Mouse (Mus musculus): ENCODE measurements around the gene Rbm4b. TPM values are rescaled to one million over a fixed set of nuclear protein-coding genes. Genes with fewer than 3 reads are reported as not detected.
"Not testable (repeated sequence)": the region's sequence is repeated elsewhere in the genome, so short reads cannot be mapped to it uniquely, and the experiment has no call there.

Rbm4b gene
- polyA plus RNA-seq, 1 experiment from 2014 or later: 112 TPM

DNA sequence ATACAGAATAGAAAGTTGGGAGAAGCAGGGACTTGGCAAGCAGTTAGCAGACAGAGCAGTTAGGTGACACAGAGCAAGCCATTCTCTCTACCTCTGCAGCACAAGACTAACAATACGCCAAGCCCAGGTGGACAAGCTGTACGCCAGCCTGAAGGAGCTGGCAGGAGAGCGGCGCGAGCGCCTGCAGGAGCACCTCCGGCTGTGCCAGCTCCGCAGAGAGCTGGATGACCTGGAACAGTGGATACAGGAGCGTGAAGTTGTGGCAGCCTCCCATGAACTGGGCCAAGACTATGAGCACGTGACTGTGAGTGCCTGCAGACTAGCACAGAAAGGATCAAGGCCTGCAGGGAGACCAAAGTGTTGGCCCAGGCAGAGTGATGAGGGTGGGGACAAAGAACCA lies 10.6 kb upstream of the Rbm4b start:
- WGBS: 94% methylated on average over 10 of the region's 10 CpGs
- no peak overlapping the region for H3K9ac ChIP-seq
- no peaks in the 10 kb centered on the region for H3K9me3 ChIP-seq
- H3K27ac ChIP-seq: no peak overlapping the region
- H3K27me3 ChIP-seq: no peaks in the 10 kb centered on the region
- H3K4me3 ChIP-seq: no peak overlapping the region
- ATAC-seq (ENCODE audit: insufficient number of reproducible peaks, insufficient read depth, low FRiP score, low TSS enrichment): no peak
- H3K4me1 ChIP-seq: 0 out of 2 replicates have a peak, but pooled peaks cover 3% of the 10 kb centered on the region
- H3K36me3 ChIP-seq: peaks cover 7% of the 10 kb centered on the region; the same call in 1 of the 2 replicates
- H3K4me2 ChIP-seq (replicated peaks): no peak overlapping the region

- no peaks in the 10 kb centered on the region for H3K9me3 ChIP-seq
- 0 out of 2 replicates have a peak, but pooled peaks cover 3% of the 10 kb centered on the region for H3K4me1 ChIP-seq
- H3K4me2 ChIP-seq (replicated peaks): no peak overlapping the region
- no peak overlapping the region for H3K4me3 ChIP-seq
- peaks cover 10% of the 10 kb centered on the region; the same call in 1 of the 2 replicates for H3K36me3 ChIP-seq
- H3K27me3 ChIP-seq: no peaks in the 10 kb centered on the region
- WGBS: 80% methylated on average over 14 of the region's 14 CpGs
- H3K9ac ChIP-seq: no peak overlapping the region
- ATAC-seq (ENCODE audit: insufficient number of reproducible peaks, insufficient read depth, low FRiP score, low TSS enrichment): no peak
- H3K27ac ChIP-seq: no peak overlapping the region
These were observed 9.7 kb upstream of the Rbm4b start for GRCm38 (mm10) chr19:4746611-4747010.

DNA sequence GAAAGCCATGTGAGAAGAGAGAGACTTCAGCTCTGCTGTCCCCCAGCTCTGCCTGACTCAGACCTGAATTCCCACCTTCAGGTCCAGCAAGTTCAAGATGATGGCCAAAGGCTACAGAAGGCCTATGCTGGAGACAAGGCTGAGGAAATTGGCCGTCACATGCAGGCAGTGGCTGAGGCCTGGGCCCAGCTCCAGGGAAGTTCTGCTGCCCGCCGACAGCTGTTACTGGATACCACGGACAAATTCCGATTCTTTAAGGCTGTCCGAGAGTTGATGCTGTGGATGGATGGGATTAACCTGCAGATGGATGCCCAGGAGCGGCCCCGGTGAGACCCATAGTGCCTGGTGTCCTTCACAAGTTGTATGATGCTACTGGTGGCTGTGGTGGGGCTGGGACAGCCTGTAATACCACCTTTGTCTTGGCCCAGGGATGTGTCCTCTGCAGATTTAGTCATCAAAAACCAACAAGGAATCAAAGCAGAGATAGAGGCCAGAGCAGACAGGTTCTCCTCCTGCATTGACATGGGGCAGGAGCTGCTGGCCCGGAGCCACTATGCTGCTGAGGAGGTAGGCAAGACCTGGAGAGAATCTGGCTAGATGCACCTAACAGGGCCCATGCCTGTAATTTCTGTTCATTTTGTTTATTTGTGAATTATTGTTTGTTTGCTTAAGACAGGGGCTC lies 8.5 kb upstream of the Rbm4b start:
- peaks cover 10% of the 10 kb centered on the region; the same call in 1 of the 2 replicates for H3K36me3 ChIP-seq
- H3K27me3 ChIP-seq: no peaks in the 10 kb centered on the region
- no peak overlapping the region for H3K4me2 ChIP-seq (replicated peaks)
- H3K9me3 ChIP-seq: no peaks in the 10 kb centered on the region
- no peak overlapping the region for H3K4me3 ChIP-seq
- H3K9ac ChIP-seq: no peak overlapping the region
- ATAC-seq (ENCODE audit: insufficient number of reproducible peaks, insufficient read depth, low FRiP score, low TSS enrichment): no peak
- 0 out of 2 replicates have a peak, but pooled peaks cover 3% of the 10 kb centered on the region for H3K4me1 ChIP-seq
- H3K27ac ChIP-seq: no peak overlapping the region
- WGBS: 91% methylated on average over 9 of the region's 9 CpGs

DNA sequence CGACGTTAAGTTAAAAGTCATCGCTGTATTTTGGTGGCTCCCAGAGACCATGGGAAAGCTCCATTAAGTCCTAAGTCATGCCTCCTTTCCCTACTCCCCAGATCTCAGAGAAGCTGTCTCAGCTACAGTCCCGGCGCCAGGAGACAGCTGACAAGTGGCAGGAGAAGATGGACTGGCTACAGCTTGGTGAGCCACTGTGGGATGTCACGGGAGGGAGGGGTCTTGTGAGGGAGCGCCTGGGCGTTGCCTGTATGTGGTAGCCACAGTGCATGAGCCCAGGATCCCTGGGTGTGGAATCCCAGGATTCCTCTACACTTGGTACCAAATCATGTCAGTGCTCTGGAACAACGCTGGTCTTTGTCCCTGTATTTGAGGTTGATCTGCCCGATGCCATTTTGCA lies 7.8 kb upstream of the Rbm4b start:
- H3K4me3 ChIP-seq: no peak overlapping the region
- H3K36me3 ChIP-seq: peaks cover 10% of the 10 kb centered on the region; the same call in 1 of the 2 replicates

DNA sequence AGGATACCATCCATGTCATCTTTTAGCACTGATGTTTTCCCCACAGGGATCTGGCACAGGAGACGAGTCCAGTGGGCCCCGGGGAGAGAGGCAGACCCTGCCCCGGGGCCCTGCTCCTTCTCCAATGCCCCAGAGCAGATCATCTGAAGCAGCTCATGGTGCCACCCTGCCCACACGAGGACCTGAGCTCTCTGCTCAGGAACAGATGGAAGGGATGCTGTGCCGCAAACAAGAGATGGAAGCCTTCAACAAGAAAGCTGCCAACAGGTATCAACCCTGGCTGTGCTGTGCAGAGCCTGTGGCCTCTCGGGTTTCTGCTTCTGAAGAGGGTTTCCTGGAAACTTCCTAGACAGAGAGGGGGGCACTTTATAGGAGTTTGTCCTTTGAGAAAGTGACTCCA lies 6.3 kb upstream of the Rbm4b start:
- no peak for ATAC-seq (ENCODE audit: insufficient number of reproducible peaks, insufficient read depth, low FRiP score, low TSS enrichment)
- no peak overlapping the region for H3K27ac ChIP-seq
- H3K9ac ChIP-seq: no peak overlapping the region
- no peaks in the 10 kb centered on the region for H3K27me3 ChIP-seq
- H3K36me3 ChIP-seq: peaks cover 6% of the 10 kb centered on the region; the same call in 1 of the 2 replicates
- H3K4me2 ChIP-seq (replicated peaks): no peak overlapping the region
- H3K4me1 ChIP-seq: 0 out of 2 replicates have a peak, but pooled peaks cover 2% of the 10 kb centered on the region
- no peak overlapping the region for H3K4me3 ChIP-seq
- no peaks in the 10 kb centered on the region for H3K9me3 ChIP-seq
- 90% methylated on average over 6 of the region's 6 CpGs for WGBS

More for the DNA sequence above, 7.8 kb upstream of the Rbm4b start:
- Histone ChIP-seq H3K9ac (no peak overlapping the region), H3K27ac (no peak overlapping the region), H3K4me1 (0 out of 2 replicates have a peak, but pooled peaks cover 3% of the 10 kb centered on the region), H3K4me2 (replicated peaks) (no peak overlapping the region), H3K9me3 (no peaks in the 10 kb centered on the region), H3K27me3 (no peaks in the 10 kb centered on the region)
- no peak for ATAC-seq (ENCODE audit: insufficient number of reproducible peaks, insufficient read depth, low FRiP score, low TSS enrichment)
- 87% methylated on average over 10 of the region's 10 CpGs for WGBS

DNA sequence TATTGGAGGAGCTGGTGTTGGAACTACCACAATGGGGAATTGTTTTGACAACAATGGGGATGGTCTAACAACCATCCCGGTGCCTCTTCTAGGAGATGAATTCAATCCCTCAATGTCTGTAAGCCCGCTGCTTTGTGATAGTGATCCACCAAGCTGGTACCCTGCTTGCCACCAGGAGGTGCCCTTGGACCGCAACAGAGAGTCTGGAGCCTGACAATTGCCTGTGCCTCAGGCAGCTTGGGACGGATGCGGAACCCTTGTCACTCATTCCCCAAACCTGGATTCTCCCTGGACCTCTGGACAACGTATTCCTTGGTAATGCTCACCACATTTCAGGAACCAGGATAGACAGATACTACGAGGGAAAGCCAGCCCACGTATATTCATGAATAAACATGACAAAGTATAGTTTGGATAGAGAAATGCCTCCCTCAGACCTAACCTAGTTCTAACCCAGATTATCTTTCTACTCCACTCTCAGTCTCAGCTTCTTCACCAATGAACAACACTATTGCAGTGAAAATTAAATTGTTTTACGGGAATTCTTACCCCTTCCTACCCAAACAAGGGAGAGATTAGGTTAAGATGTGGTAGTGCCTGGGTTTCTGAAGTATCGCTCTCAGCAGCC lies 618 bp upstream of the Rbm4b start:
- 0 out of 2 replicates have a peak, but pooled peaks have one; percentile 54 for ATAC-seq (ENCODE audit: insufficient number of reproducible peaks, insufficient read depth, low FRiP score, low TSS enrichment)
- peaks cover 8% of the 10 kb centered on the region for H3K36me3 ChIP-seq
- H3K9ac ChIP-seq: peak overlapping the region; percentile 55
- no peaks in the 10 kb centered on the region for H3K27me3 ChIP-seq
- WGBS: under 1% methylated on average over 10 of the region's 10 CpGs
- H3K9me3 ChIP-seq: no peaks in the 10 kb centered on the region
- H3K4me2 ChIP-seq (replicated peaks): peak overlapping the region; percentile 68
- peaks cover 14% of the 10 kb centered on the region for H3K4me1 ChIP-seq
- peak overlapping the region; percentile 97 for H3K27ac ChIP-seq
- H3K4me3 ChIP-seq: peak overlapping the region; percentile 66

DNA sequence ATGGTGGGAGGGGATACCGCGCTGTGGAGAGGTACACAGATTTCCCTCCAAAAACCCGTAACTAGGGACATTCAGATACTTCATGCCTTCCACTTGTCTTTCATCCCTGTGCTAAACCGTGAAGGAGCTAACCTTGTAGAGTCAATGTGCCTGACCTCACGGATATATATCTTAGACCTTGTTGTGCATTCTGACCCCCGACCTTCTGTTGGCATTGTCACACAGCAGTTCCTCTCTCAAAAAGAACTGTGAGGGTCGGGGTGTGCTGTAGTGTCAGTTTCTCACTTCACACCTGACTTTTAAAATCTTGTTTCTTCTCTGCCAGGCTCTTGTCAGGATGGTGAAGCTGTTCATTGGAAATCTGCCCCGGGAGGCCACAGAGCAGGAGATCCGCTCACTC lies 624 bp downstream of the Rbm4b start:
- ATAC-seq (ENCODE audit: insufficient number of reproducible peaks, insufficient read depth, low FRiP score, low TSS enrichment): no peak
- peak overlapping the region; percentile 68 for H3K4me2 ChIP-seq (replicated peaks)
- peak overlapping the region; percentile 97 for H3K27ac ChIP-seq
- H3K9me3 ChIP-seq: no peaks in the 10 kb centered on the region
- peak overlapping the region; percentile 87 for H3K9ac ChIP-seq
- no peaks in the 10 kb centered on the region for H3K27me3 ChIP-seq
- peaks cover 18% of the 10 kb centered on the region for H3K4me1 ChIP-seq
- 5% methylated on average over 9 of the region's 9 CpGs for WGBS
- peak overlapping the region; percentile 66 for H3K4me3 ChIP-seq
- peaks cover 16% of the 10 kb centered on the region for H3K36me3 ChIP-seq

DNA sequence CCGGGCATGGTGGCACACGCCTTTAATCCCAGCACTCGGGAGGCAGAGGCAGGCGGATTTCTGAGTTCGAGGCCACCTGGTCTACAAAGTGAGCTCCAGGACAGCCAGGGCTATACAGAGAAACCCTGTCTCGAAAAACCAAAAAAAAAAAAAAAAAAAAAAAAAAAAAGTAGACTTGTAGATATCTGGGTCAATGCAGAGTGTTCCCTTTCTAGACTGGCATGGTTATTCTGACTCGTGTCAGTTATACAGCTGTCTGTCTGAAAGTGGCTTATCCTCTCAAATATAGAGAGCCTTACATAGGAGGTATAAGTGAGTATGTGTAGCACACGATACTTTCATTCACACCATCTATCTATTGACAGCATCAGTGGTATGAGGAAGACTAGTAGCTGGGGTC lies 4.2 kb downstream of the Rbm4b start:
- H3K4me2 ChIP-seq (replicated peaks); H3K4me3 ChIP-seq; H3K9ac ChIP-seq; ATAC-seq (ENCODE audit: insufficient number of reproducible peaks, insufficient read depth, low FRiP score, low TSS enrichment); H3K27ac ChIP-seq; H3K27me3 ChIP-seq; H3K9me3 ChIP-seq: not testable (repeated sequence)
- Histone ChIP-seq H3K4me1 (peaks cover 18% of the 10 kb centered on the region), H3K36me3 (peaks cover 33% of the 10 kb centered on the region)
- WGBS: 93% methylated on average over 8 of the region's 8 CpGs

DNA sequence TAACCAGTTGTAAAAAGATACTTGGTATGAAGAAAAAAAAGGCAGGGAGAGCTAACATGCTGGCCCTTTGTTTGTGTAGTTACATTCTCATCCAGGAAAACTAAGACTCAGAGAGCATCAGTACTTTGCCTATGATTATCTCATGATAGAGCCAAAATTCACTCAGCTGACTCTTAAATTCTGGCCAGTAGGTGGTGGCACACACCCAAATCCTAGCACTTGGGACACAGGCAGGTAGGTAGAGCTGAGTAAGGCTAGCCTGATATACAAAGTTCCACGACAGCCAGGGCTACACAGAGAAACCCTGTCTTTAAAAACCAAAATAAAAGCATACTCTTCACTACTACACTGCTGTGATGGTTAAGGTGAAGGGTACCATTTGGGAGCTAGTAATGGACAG lies 6.6 kb downstream of the Rbm4b start:
- Histone ChIP-seq H3K36me3 (peaks cover 48% of the 10 kb centered on the region), H3K4me1 (peaks cover 13% of the 10 kb centered on the region)
- 64% methylated on average over 1 of the region's 1 CpGs for WGBS

DNA sequence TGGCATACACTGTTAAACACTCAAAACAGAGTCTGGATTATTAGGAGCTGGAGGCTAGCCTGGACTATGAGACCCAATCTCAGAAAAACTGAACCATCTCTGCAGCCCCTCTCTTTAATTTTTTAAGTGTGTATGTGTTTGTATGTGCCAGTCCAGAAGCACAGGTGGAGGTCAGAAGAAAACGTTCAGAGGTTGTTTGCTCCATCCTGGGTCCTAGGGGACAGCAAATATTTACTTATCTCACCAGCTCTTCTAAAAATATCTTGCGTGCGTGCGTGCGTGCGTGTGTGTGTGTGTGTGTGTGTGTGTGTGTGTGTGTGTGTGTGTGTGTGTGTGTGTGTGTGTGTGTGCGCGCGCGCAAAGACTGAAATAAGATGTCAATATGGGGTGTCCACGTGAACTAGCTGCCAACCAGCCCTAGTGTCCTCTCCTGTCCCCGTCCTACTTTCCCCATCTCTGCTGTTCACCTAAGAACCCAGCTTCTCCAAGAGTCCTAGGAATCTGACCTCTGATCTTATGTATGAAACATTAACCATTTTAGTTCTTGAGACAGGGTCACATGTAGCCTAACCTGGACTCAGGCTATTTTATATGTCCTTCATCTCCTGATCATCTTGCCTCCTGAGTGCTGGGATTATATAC lies 11.3 kb downstream of the Rbm4b start:
- H3K4me2 ChIP-seq (replicated peaks): no peak overlapping the region
- H3K27ac ChIP-seq: no peak overlapping the region
- no peaks in the 10 kb centered on the region for H3K27me3 ChIP-seq
- WGBS: 91% methylated on average over 12 of the region's 12 CpGs
- no peak overlapping the region for H3K9ac ChIP-seq
- no peak overlapping the region for H3K4me3 ChIP-seq
- no peaks in the 10 kb centered on the region for H3K4me1 ChIP-seq
- H3K9me3 ChIP-seq: no peaks in the 10 kb centered on the region
- peaks cover 71% of the 10 kb centered on the region for H3K36me3 ChIP-seq
- ATAC-seq (ENCODE audit: insufficient number of reproducible peaks, insufficient read depth, low FRiP score, low TSS enrichment): no peak

More for the DNA sequence above, 6.6 kb downstream of the Rbm4b start:
- Histone ChIP-seq H3K4me3 (no peak overlapping the region), H3K27ac (no peak overlapping the region), H3K4me2 (replicated peaks) (no peak overlapping the region), H3K27me3 (no peaks in the 10 kb centered on the region), H3K9me3 (no peaks in the 10 kb centered on the region), H3K9ac (no peak overlapping the region)
- no peak for ATAC-seq (ENCODE audit: insufficient number of reproducible peaks, insufficient read depth, low FRiP score, low TSS enrichment)

DNA sequence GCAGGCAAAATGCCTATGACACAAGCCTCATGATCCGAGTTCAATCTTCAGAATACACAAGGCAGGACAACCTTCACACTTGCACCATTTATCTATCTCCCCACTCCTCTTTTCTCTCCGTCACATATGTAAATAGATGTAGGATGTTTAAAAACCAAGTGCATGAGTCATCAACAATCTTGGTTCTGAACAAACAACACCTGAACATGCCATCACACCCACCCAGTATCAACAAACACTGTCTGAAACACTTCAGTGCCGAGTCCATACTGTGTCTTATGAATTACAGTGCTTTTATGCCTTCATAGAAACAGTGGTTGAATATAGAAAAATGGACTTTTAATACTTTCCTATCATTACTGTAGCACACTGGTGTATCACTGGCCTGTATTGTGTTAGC lies 16.5 kb downstream of the Rbm4b start:
- Histone ChIP-seq H3K36me3 (peaks cover 73% of the 10 kb centered on the region), H3K4me2 (replicated peaks) (no peak overlapping the region), H3K4me1 (no peaks in the 10 kb centered on the region), H3K4me3 (no peak overlapping the region), H3K9me3 (no peaks in the 10 kb centered on the region), H3K27me3 (no peaks in the 10 kb centered on the region), H3K9ac (no peak overlapping the region), H3K27ac (no peak overlapping the region)
- ATAC-seq (ENCODE audit: insufficient number of reproducible peaks, insufficient read depth, low FRiP score, low TSS enrichment): no peak
- 82% methylated on average over 3 of the region's 3 CpGs for WGBS

GRCm38 (mm10) chr19:4782891-4783290 lies 26.6 kb downstream of the Rbm4b start:
- Histone ChIP-seq H3K27ac (no peak overlapping the region), H3K9ac (no peak overlapping the region), H3K4me1 (peaks cover 5% of the 10 kb centered on the region), H3K4me2 (replicated peaks) (no peak overlapping the region), H3K4me3 (no peak overlapping the region), H3K27me3 (no peaks in the 10 kb centered on the region), H3K36me3 (peaks cover 78% of the 10 kb centered on the region), H3K9me3 (no peaks in the 10 kb centered on the region)
- no peak for ATAC-seq (ENCODE audit: insufficient number of reproducible peaks, insufficient read depth, low FRiP score, low TSS enrichment)
- WGBS: 88% methylated on average over 2 of the region's 2 CpGs

All from embryonic facial prominence, embryonic 12.5 days (tissue).